Mouse (Mus musculus) stomach, postnatal 0 days (tissue): ENCODE data around the gene Ndufaf8.

Experiments
- CTCF ChIP-seq: IDR thresholded peaks from 2 replicates; pipeline ENCODE4 v1.5.1; 2016; ENCODE audit warnings: antibody characterized with exemption, low read depth, mild to moderate bottlenecking, moderate library complexity
- EP300 ChIP-seq: optimal IDR thresholded peaks from 2 replicates; pipeline ENCODE3; 2016; ENCODE audit warnings: antibody characterized with exemption

DNA sequence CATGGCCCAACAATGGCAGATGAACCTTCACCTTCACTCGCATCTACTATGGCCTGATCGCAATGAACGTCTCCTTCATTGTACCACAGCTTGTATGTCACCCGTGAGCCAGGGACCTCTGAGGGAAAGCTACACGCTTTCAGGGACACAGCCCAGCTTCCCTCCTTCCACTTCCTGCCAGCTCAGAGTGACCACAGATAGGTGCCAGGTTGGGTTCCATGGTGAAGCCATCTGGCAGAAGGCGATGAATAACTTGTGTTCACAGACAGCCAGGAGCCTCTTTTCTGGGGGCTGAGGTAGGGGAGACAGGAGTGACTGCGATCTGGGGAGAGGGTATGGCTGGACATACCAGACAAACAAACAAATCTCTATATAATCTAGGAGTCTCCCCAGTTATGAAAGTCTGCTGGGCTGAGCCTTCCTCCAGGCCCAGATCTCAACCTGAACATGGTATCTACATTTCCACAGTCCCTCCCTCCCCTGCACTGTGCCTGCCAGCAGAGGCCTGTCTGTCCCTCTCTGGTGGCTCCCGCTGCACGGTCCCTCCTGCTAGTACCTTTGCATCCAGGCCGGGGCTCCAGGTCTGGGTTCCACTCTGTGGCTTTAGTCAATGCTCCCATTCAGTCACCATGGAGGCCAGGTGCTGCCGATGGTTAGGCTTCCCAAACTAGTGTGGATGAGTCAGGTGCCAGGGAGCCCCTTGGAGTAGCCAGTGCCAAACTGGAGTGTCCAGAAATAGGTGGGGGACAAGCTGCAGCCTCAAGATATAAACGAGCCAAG, 42.6 kb upstream of the Ndufaf8 start:
- no peak for TF ChIP-seq CTCF
- no peak for TF ChIP-seq EP300
